Mouse (Mus musculus) midbrain, embryonic 12.5 days (tissue): ENCODE measurements at regions not wholly inside any gene's neighbourhood (a gene's known extent, or its start where the extent isn't known, plus 50 kb on each side); places are given as distances from the start of the nearest gene placed in this dataset.

Source experiments
- ATAC-seq: fragments of 200-750 bp; cut with Nextera tagmentation; 2 replicates; pipeline ENCODE4 v1.8.0; 2017; ENCODE audit warnings: low read depth, moderate TSS enrichment, moderate library complexity; ENCODE audit not compliant: low FRiP score
- H3K27ac ChIP-seq: fragments of 300-500 bp; sonication (generic); replicated peaks from 2 replicates; pipeline ENCODE4 v1.5.1; 2016; ENCODE audit warnings: mild to moderate bottlenecking
- H3K27me3 ChIP-seq: fragments of 300-500 bp; sonication (generic); 2 replicates; pipeline ENCODE4 v1.6.1; 2016; ENCODE audit warnings: mild to moderate bottlenecking
- H3K36me3 ChIP-seq: fragments of 300-500 bp; sonication (generic); 2 replicates; pipeline ENCODE4 v1.6.1; 2016
- H3K4me1 ChIP-seq: fragments of 300-500 bp; sonication (generic); 2 replicates; pipeline ENCODE4 v1.6.1; 2016
- H3K4me2 ChIP-seq: fragments of 300-500 bp; sonication (generic); replicated peaks from 2 replicates; pipeline ENCODE4 v1.6.1; 2016; ENCODE audit warnings: mild to moderate bottlenecking, moderate library complexity
- H3K4me3 ChIP-seq: fragments of 300-500 bp; sonication (generic); 2 replicates; pipeline ENCODE4 v1.5.1; 2016; ENCODE audit warnings: mild to moderate bottlenecking
- H3K9ac ChIP-seq: fragments of 300-500 bp; sonication (generic); replicated peaks from 2 replicates; pipeline ENCODE4 v1.6.1; 2016; ENCODE audit warnings: mild to moderate bottlenecking, moderate library complexity
- H3K9me3 ChIP-seq: fragments of 300-500 bp; sonication (generic); 2 replicates; pipeline ENCODE4 v1.6.1; 2016; ENCODE audit warnings: mild to moderate bottlenecking
- WGBS: fragments of 180-500 bp; shearing (Covaris S2); methylation state at CpG from one replicate; pipeline ENCODE4 v1.1.7; 2016; 5-methylcytosine and 5-hydroxymethylcytosine counted together

DNA sequence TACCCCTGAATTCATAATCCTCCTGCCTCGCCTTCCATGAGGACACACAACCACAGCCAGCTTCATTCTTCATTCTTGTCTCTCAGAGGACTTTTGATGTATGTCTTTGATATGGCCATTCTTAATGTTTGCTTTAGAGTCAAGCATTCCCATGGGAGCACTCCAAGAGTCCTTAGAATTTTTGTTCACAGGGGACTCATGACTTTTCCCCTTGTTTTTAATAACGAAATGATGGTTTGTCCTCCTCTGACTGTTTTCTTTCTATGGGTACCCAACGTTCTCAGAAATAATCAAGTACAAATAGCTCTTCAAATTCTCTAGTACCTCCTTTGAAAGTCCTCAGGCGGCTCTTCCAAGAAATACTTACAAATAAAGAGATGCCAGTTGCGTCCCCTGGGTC, 184.4 kb downstream of the Cbln4 start:
- WGBS: 61% methylated on average over 5 of the region's 5 CpGs
- Histone ChIP-seq H3K4me1 (0 out of 2 replicates have a peak, but pooled peaks cover 5% of the 10 kb centered on the region), H3K4me3 (no peak overlapping the region), H3K9ac (no peak overlapping the region), H3K4me2 (no peak overlapping the region), H3K9me3 (no peaks in the 10 kb centered on the region), H3K27me3 (no peaks in the 10 kb centered on the region), H3K27ac (no peak overlapping the region), H3K36me3 (no peaks in the 10 kb centered on the region)
- ATAC-seq: no peak

GRCm38 (mm10) chr2:171856491-171856890, 186.8 kb downstream of the Cbln4 start:
- H3K9me3 ChIP-seq: no peaks in the 10 kb centered on the region
- no peak overlapping the region for H3K4me2 ChIP-seq
- H3K36me3 ChIP-seq: no peaks in the 10 kb centered on the region
- no peak overlapping the region for H3K27ac ChIP-seq
- ATAC-seq: no peak
- no peak overlapping the region for H3K4me3 ChIP-seq
- no peaks in the 10 kb centered on the region for H3K27me3 ChIP-seq
- 0 out of 2 replicates have a peak, but pooled peaks cover 5% of the 10 kb centered on the region for H3K4me1 ChIP-seq
- WGBS: 69% methylated on average over 8 of the region's 8 CpGs
- no peak overlapping the region for H3K9ac ChIP-seq

GRCm38 (mm10) chr2:171846826-171847492, 196.3 kb downstream of the Cbln4 start:
- no peaks in the 10 kb centered on the region for H3K36me3 ChIP-seq
- 31% methylated on average over 4 of the region's 4 CpGs for WGBS
- no peak overlapping the region for H3K4me3 ChIP-seq
- peaks cover 6% of the 10 kb centered on the region; the same call in 1 of the 2 replicates for H3K4me1 ChIP-seq
- 0 out of 2 replicates have a peak overlapping the region, but pooled peaks have one; percentile 35 for H3K27ac ChIP-seq
- H3K27me3 ChIP-seq: no peaks in the 10 kb centered on the region
- no peak overlapping the region for H3K4me2 ChIP-seq
- no peaks in the 10 kb centered on the region for H3K9me3 ChIP-seq
- H3K9ac ChIP-seq: no peak overlapping the region
- peak; percentile 66; the same call in 1 of the 2 replicates for ATAC-seq

DNA sequence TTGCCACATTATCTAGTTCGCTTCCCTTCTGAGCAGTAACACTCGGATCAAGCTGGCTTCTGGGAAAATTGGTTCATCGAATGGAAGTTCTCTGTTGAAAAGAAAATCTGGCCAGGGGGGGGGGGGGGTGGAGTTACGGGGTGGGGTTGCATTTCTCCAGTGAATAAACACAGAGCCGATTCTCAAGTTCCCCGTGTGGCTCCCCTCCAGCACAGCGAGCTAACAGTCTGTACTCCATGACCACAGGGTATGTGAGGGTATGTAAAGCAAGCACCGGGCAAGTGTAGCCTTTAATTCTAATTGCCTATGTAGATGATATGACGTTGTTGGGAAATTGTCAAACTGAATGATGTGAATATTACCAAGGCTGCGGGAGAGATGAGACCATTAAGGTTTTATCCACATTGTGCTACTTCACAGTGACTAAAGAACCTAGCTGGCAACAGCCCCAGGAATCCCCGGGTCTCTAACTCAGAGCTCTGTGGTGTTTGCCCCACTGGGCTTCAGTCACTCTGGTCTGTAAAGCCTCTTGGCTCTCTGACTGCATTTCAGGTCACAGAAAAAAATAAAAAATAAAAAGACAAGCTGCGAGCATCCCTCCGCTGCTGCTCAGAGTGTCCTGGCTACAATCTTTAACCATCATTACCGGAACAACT, 203.1 kb downstream of the Cbln4 start:
- 76% methylated on average over 13 of the region's 14 CpGs for WGBS
- Histone ChIP-seq H3K36me3 (no peaks in the 10 kb centered on the region), H3K27ac (no peak overlapping the region), H3K4me3 (no peak overlapping the region), H3K27me3 (no peaks in the 10 kb centered on the region), H3K4me2 (no peak overlapping the region), H3K4me1 (no peaks in the 10 kb centered on the region), H3K9me3 (no peaks in the 10 kb centered on the region), H3K9ac (no peak overlapping the region)
- no peak for ATAC-seq

GRCm38 (mm10) chr2:171822156-171822555, 221.1 kb downstream of the Cbln4 start:
- Histone ChIP-seq H3K9ac (no peak overlapping the region), H3K4me2 (no peak overlapping the region), H3K4me1 (no peaks in the 10 kb centered on the region), H3K36me3 (no peaks in the 10 kb centered on the region), H3K9me3 (no peaks in the 10 kb centered on the region), H3K4me3 (no peak overlapping the region), H3K27me3 (no peaks in the 10 kb centered on the region), H3K27ac (no peak overlapping the region)
- no peak for ATAC-seq
- WGBS: 91% methylated on average over 6 of the region's 6 CpGs

- Histone ChIP-seq H3K27ac (no peak overlapping the region), H3K4me2 (no peak overlapping the region), H3K36me3 (no peaks in the 10 kb centered on the region), H3K4me3 (no peak overlapping the region), H3K9me3 (no peaks in the 10 kb centered on the region), H3K27me3 (no peaks in the 10 kb centered on the region), H3K9ac (no peak overlapping the region), H3K4me1 (0 out of 2 replicates have a peak, but pooled peaks cover 8% of the 10 kb centered on the region)
- ATAC-seq: no peak
- WGBS: 79% methylated on average over 8 of the region's 8 CpGs
These were observed 224.8 kb downstream of the Cbln4 start for GRCm38 (mm10) chr2:171818504-171818903.

DNA sequence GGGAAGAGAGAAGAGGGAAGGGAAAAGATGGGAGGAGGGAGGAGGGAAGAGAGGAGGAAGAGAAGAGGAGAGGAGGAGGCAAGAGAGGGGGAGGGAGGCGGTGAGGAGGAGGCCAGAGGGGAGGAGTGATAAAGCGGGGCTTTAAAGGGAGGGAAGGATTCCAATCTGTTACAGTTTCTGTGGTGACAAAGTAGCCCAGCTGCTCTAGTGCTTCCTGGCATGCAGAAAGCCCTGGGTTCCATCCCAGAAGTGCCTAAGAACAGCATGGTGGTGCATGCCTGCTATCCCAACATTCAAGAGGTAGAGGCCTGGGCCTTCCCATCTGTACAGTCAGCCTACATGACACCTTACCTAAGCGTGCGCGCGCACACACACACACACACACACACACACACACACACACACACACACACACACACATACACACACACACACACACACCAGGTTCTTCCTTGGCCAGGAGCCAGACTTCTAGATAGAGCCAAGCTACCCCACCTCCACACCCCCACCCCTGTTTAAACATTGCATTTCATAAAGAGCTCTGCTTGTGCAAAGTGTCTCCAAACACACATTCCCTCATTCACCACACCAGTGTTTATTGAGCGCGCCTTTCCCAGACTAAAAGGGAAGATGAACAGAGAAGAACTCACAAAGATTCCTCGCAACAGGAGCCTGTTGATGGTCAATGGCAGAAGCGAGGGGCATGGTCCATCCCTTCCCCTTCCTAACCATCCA, 226.4 kb downstream of the Cbln4 start:
- H3K4me1 ChIP-seq: 0 out of 2 replicates have a peak, but pooled peaks cover 8% of the 10 kb centered on the region
- no peak overlapping the region for H3K4me2 ChIP-seq
- no peaks in the 10 kb centered on the region for H3K9me3 ChIP-seq
- 81% methylated on average over 7 of the region's 10 CpGs for whole genome bisulfite sequencing
- H3K9ac ChIP-seq: no peak overlapping the region
- no peak for ATAC-seq
- no peak overlapping the region for H3K27ac ChIP-seq
- no peak overlapping the region for H3K4me3 ChIP-seq
- H3K36me3 ChIP-seq: no peaks in the 10 kb centered on the region
- no peaks in the 10 kb centered on the region for H3K27me3 ChIP-seq

DNA sequence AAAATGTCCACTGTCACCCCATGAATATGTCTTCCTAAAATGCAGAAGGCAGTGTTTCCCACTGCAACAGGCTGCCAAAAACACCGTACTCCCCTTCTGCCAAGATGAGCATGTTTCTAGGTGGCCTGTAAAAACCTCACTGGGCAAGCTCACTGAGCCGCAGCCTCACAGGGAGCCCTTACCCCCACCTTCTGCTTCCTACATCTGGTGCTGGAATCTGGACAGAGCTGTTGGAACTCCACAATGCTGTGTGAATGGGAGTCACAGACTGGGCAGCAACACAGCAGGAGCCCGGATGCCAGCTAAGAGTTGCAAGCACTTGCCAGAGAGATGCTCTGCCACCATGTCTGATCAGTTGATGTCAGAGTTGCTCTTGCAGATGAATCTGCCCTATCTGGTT, 230.6 kb downstream of the Cbln4 start:
- Histone ChIP-seq H3K9ac (no peak overlapping the region), H3K4me1 (0 out of 2 replicates have a peak, but pooled peaks cover 8% of the 10 kb centered on the region), H3K36me3 (no peaks in the 10 kb centered on the region), H3K27ac (no peak overlapping the region), H3K4me2 (no peak overlapping the region), H3K4me3 (no peak overlapping the region), H3K9me3 (no peaks in the 10 kb centered on the region), H3K27me3 (no peaks in the 10 kb centered on the region)
- ATAC-seq: no peak
- 88% methylated on average over 3 of the region's 3 CpGs for WGBS

DNA sequence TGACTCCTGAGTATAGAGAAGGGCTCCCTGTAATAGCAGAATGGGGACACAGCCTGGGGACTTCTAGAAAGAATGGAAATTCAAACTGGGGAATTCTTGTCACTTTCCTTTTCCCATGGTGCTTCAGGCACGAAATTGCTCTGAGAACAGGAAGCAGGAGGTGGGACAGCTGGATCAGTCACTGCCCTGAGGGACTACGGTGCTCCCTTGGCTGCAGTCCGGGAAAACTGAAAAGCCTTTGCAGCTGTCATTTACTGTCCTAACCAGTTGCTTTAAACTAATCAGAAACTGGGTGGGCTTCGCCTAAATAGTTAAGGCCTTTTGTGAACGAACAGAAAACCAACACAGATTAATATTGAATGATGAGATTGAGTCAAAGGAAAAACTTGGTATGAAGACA, 237.9 kb downstream of the Cbln4 start:
- no peak for ATAC-seq
- Histone ChIP-seq H3K4me1 (no peaks in the 10 kb centered on the region), H3K9me3 (no peaks in the 10 kb centered on the region), H3K4me3 (no peak overlapping the region), H3K27me3 (no peaks in the 10 kb centered on the region), H3K27ac (no peak overlapping the region), H3K4me2 (no peak overlapping the region), H3K36me3 (no peaks in the 10 kb centered on the region), H3K9ac (no peak overlapping the region)
- 75% methylated on average over 5 of the region's 5 CpGs for WGBS

DNA sequence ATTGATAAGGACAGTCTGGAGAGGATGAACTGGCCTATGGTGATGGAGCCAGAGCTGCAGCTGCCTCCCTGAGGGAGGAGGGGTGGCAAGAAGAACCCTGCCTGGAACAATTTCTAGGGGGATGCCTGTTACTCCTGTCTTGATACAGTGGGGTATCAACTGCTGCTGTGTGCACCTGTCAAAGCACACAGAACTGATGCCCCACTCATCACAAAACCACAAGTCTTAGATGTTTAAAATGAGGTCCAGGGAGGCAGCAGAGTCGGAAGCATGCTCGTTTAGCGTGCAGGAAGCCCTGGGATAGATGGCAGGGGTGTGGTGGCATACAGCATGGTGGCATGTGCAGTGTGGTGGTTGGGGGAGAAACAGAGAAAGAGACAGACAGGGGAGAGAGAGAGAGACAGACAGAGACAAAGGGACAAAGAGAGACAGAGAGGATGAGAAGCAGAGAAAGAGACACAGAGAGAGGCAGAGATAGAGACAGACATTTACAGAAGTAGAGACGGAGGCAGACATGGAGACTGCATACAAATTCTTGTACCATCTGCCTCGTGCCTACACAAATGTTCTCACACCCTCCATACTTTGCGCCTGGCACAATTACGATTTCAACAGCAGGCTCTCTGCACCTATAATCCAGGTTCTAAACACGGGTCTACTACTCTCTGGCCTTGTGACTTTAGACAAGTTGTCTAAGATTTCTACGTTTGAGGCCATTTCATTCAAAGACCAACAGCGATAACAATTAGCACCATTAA, 242.6 kb downstream of the Cbln4 start:
- ATAC-seq: no peak
- Histone ChIP-seq H3K4me2 (no peak overlapping the region), H3K4me3 (no peak overlapping the region), H3K9me3 (no peaks in the 10 kb centered on the region), H3K27me3 (no peaks in the 10 kb centered on the region), H3K9ac (no peak overlapping the region), H3K36me3 (no peaks in the 10 kb centered on the region), H3K27ac (no peak overlapping the region), H3K4me1 (no peaks in the 10 kb centered on the region)
- WGBS: 85% methylated on average over 10 of the region's 10 CpGs

DNA sequence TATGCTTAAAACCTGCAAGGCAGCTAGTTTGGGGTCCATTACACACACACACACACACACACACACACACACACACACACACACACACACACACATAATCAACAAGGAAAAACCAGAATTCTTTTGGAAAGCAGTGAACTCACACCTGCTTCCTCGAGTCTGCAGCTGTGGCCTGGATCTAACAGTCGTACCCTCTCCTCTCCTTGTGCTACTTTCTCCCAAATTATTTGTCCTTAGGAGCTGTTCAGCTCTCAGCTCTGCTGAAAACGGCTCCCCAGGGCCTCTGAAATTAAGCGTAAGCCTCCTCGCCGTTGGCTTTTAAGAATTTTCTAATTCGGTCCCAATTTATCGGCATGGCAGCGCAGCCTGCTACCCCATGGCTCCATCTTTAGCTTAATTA, 243.9 kb downstream of the Cbln4 start:
- 53% methylated on average over 9 of the region's 9 CpGs for WGBS
- no peaks in the 10 kb centered on the region for H3K27me3 ChIP-seq
- H3K27ac ChIP-seq: no peak overlapping the region
- H3K36me3 ChIP-seq: no peaks in the 10 kb centered on the region
- H3K4me2 ChIP-seq: no peak overlapping the region
- H3K9me3 ChIP-seq: no peaks in the 10 kb centered on the region
- no peak overlapping the region for H3K9ac ChIP-seq
- H3K4me1 ChIP-seq: no peaks in the 10 kb centered on the region
- no peak overlapping the region for H3K4me3 ChIP-seq
- ATAC-seq: no peak

- H3K4me3 ChIP-seq: no peak overlapping the region
- no peaks in the 10 kb centered on the region for H3K4me1 ChIP-seq
- H3K36me3 ChIP-seq: no peaks in the 10 kb centered on the region
- H3K27ac ChIP-seq: no peak overlapping the region
- H3K9me3 ChIP-seq: no peaks in the 10 kb centered on the region
- no peak overlapping the region for H3K4me2 ChIP-seq
- 79% methylated on average over 9 of the region's 9 CpGs for WGBS
- no peak for ATAC-seq
- no peaks in the 10 kb centered on the region for H3K27me3 ChIP-seq
- H3K9ac ChIP-seq: no peak overlapping the region
These were observed 252.6 kb downstream of the Cbln4 start for GRCm38 (mm10) chr2:171790686-171791085.
